Mouse (Mus musculus) midbrain, embryonic 14.5 days (tissue): ENCODE data around the gene Krt4. TPM values are rescaled to one million over a fixed set of nuclear protein-coding genes. Genes with fewer than 3 reads are reported as not detected.

ENCODE experiments used
- ATAC-seq: fragments of 200-750 bp; cut with Nextera tagmentation; 2 replicates; pipeline ENCODE4 v1.8.0; 2017; ENCODE audit warnings: moderate number of reproducible peaks, moderate library complexity; ENCODE audit not compliant: low FRiP score, low TSS enrichment
- DNase-seq: peaks from one replicate; pipeline ENCODE4 v3.0.0-alpha.2; 2015
- H3K27ac ChIP-seq: fragments of 300-500 bp; sonication (generic); replicated peaks from 2 replicates; pipeline ENCODE4 v1.5.1; 2014; ENCODE audit warnings: mild to moderate bottlenecking, low read depth, low read length, moderate library complexity
- H3K27me3 ChIP-seq: fragments of 300-500 bp; sonication (generic); 2 replicates; pipeline ENCODE4 v1.6.1; 2014; ENCODE audit warnings: low read length, control low read depth, mixed read lengths; ENCODE audit not compliant: control insufficient read depth, insufficient read depth
- H3K36me3 ChIP-seq: fragments of 300-500 bp; sonication (generic); 2 replicates; pipeline ENCODE4 v1.6.1; 2014; ENCODE audit warnings: low read length, control low read depth; ENCODE audit not compliant: control insufficient read depth, insufficient read depth
- H3K4me1 ChIP-seq: fragments of 300-500 bp; sonication (generic); 2 replicates; pipeline ENCODE4 v1.6.1; 2014; ENCODE audit warnings: mild to moderate bottlenecking, antibody characterized with exemption, low read length, control low read depth; ENCODE audit not compliant: control insufficient read depth, insufficient read depth
- H3K4me2 ChIP-seq: fragments of 300-500 bp; sonication (generic); 2 replicates; pipeline ENCODE4 v1.6.1; 2014; ENCODE audit warnings: mild to moderate bottlenecking, low read length, moderate library complexity
- H3K4me3 ChIP-seq: fragments of 300-500 bp; sonication (generic); replicated peaks from 2 replicates; pipeline ENCODE4 v1.5.1; 2014; ENCODE audit warnings: low read depth, low read length
- H3K9ac ChIP-seq: fragments of 300-500 bp; sonication (generic); replicated peaks from 2 replicates; pipeline ENCODE4 v1.6.1; 2014; ENCODE audit warnings: mild to moderate bottlenecking, low read length, moderate library complexity
- H3K9me3 ChIP-seq: fragments of 300-500 bp; sonication (generic); 2 replicates; pipeline ENCODE4 v1.6.1; 2016; ENCODE audit warnings: low read length, control low read depth, mixed read lengths; ENCODE audit not compliant: control insufficient read depth
- WGBS: fragments of 180-500 bp; shearing (Covaris S2); extraction: QIAGEN DNeasy Blood & Tissue Kit; methylation state at CpG from one replicate; pipeline ENCODE4 v1.1.7; 2014; 5-methylcytosine and 5-hydroxymethylcytosine counted together
- polyA plus RNA-seq: library from polyadenylated mRNA; unstranded; fragments of >200 nt; fragmentation: Nextera tagmentation; extraction: Ambion mirVana; gene quantifications from 2 replicates; pipeline ENCODE4 v1.2.1, GENCODE M21; 2014

Gene Krt4
- polyA plus RNA-seq, 1 experiment from 2014 or later, result not detected

DNA sequence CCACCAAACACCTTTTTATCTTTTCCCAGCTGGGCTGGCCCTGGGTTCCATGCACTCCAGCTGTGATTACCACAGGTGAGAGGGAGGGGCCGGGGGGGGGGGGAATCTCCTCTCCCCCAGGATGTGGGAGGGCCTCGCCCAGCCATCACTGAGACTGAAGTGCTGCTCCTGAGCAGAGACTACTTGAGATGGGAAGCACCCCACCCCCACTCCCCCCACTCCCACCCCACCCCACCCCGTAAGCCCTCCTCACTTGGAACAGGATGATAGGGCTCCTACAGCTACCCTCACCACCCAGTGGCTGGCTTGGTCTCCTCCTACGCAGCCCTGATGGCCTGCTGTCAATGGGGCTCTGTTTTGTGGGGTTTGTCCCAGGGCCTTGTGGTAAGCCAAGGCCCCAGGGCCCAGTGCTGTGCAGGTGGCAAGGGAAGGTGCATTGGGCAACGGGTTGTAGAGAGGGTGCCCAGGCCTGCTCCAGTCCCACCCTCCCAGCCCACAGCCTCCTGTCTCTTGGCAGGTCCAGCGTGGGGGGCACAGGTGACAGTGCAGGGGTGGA lies 15.8 kb upstream of the Krt4 start, which contains the start of gene Krt79:
Krt79 (minus strand) TSS at position 51 of the 556 bp plus-strand sequence.
- 75% methylated on average over 6 of the region's 6 CpGs for WGBS
- Histone ChIP-seq H3K9ac (no peak within 1 kb of the TSS), H3K4me1 (no peaks in the 10 kb centered on the region), H3K4me3 (no peak within 1 kb of the TSS), H3K4me2 (no peak within 1 kb of the TSS), H3K9me3 (no peaks in the 10 kb centered on the region), H3K27me3 (no peaks in the 10 kb centered on the region), H3K27ac (no peak within 1 kb of the TSS), H3K36me3 (no peaks in the 10 kb centered on the region)
- DNase-seq (no peak), ATAC-seq (no peak)

DNA sequence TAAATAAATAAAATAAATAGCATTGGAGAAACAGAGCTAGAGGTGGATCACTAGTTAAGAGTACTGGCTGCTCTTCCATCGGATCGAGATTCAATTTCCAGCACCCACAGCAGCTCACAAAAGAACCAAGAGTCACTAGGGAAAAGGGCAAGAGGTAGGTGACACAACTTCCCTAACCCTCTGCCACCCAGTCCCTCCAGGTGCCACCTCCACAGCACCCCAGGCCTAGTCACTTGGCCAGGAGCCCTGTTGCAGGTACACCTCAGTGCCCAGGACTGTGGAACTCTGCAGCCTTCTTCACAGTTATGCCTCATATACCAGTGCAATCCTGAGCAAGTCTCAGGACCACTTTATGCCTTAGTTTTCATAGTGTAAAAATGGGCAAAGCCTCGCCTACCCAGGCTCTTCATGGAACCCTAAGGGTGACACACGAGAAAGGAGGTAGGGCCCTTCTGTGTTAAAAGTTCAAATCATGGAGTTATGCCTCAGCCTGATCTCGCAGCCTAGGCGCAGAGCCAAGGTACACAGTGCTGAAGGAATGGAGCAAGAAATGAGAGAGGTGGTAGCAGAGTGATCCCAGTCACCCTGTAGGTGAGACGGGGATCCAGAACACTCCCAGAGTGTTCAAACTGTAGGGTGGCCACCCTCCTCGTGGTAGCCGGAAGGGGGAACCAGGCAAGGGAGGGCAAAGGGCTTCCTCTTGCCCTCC lies 14.2 kb upstream of the Krt4 start:
- no peak overlapping the region for H3K9ac ChIP-seq
- no peaks in the 10 kb centered on the region for H3K9me3 ChIP-seq
- ATAC-seq, result no peak
- H3K4me3 ChIP-seq, result no peak overlapping the region
- H3K4me1 ChIP-seq, result no peaks in the 10 kb centered on the region
- H3K27ac ChIP-seq, result no peak overlapping the region
- WGBS, result 88% methylated on average over 9 of the region's 9 CpGs
- H3K27me3 ChIP-seq, result no peaks in the 10 kb centered on the region
- no peak for DNase-seq
- no peaks in the 10 kb centered on the region for H3K36me3 ChIP-seq
- no peak overlapping the region for H3K4me2 ChIP-seq

DNA sequence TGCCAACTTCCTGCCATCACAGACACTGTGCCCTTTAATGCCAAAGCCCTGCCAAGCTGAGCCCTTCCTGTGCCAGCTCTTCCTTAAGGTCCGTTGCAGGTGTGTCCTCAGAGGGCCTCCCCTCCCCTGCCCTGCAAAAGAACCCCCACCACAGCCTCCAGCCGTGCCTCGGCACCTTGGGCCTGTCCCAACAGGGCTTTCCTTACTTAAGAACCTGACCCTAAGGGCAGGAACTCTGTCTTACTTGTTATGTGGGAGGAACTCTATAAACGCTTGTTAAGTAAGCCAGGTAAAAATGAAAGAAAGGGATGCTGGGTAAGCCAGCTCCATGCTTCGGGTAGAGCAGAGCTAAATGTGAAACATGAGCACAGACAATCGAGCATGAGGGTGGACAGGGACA lies 8.5 kb upstream of the Krt4 start:
- Histone ChIP-seq H3K9me3 (no peaks in the 10 kb centered on the region), H3K9ac (no peak overlapping the region), H3K4me3 (no peak overlapping the region), H3K4me2 (no peak overlapping the region), H3K36me3 (no peaks in the 10 kb centered on the region), H3K27ac (no peak overlapping the region), H3K4me1 (peaks cover 7% of the 10 kb centered on the region; the same call in 1 of the 2 replicates), H3K27me3 (no peaks in the 10 kb centered on the region)
- 82% methylated on average over 6 of the region's 6 CpGs for WGBS
- DNase-seq (no peak), ATAC-seq (no peak)

- Histone ChIP-seq H3K9me3 (no peaks in the 10 kb centered on the region), H3K4me2 (peak overlapping the region; percentile 36), H3K9ac (0 out of 2 replicates have a peak overlapping the region, but pooled peaks have one; percentile 6), H3K36me3 (no peaks in the 10 kb centered on the region), H3K27me3 (no peaks in the 10 kb centered on the region), H3K4me3 (0 out of 2 replicates have a peak overlapping the region, but pooled peaks have one; percentile 7), H3K27ac (no peak overlapping the region), H3K4me1 (peaks cover 7% of the 10 kb centered on the region; the same call in 1 of the 2 replicates)
- 5% methylated on average over 17 of the region's 17 CpGs for WGBS
- ATAC-seq, result no peak
- DNase-seq, result peak; percentile 17
These were observed 5.1 kb upstream of the Krt4 start for GRCm38 (mm10) chr15:101929666-101930065.

- WGBS, result 23% methylated on average over 9 of the region's 9 CpGs
These were observed 4.6 kb upstream of the Krt4 start for GRCm38 (mm10) chr15:101929087-101929486.

GRCm38 (mm10) chr15:101927340-101928080 lies 3.0 kb upstream of the Krt4 start:
- Histone ChIP-seq H3K4me2 (no peak overlapping the region), H3K27me3 (no peaks in the 10 kb centered on the region), H3K9ac (no peak overlapping the region), H3K9me3 (no peaks in the 10 kb centered on the region), H3K4me3 (no peak overlapping the region), H3K27ac (no peak overlapping the region), H3K36me3 (no peaks in the 10 kb centered on the region), H3K4me1 (peaks cover 7% of the 10 kb centered on the region; the same call in 1 of the 2 replicates)
- DNase-seq, result no peak
- WGBS, result 62% methylated on average over 12 of the region's 12 CpGs
- no peak for ATAC-seq

More at GRCm38 (mm10) chr15:101929087-101929486, 4.6 kb upstream of the Krt4 start:
- Histone ChIP-seq H3K27ac (no peak overlapping the region), H3K4me3 (no peak overlapping the region), H3K9me3 (no peaks in the 10 kb centered on the region), H3K36me3 (no peaks in the 10 kb centered on the region), H3K4me2 (no peak overlapping the region), H3K9ac (no peak overlapping the region), H3K27me3 (no peaks in the 10 kb centered on the region), H3K4me1 (peaks cover 7% of the 10 kb centered on the region; the same call in 1 of the 2 replicates)
- no peak for DNase-seq
- ATAC-seq, result no peak

DNA sequence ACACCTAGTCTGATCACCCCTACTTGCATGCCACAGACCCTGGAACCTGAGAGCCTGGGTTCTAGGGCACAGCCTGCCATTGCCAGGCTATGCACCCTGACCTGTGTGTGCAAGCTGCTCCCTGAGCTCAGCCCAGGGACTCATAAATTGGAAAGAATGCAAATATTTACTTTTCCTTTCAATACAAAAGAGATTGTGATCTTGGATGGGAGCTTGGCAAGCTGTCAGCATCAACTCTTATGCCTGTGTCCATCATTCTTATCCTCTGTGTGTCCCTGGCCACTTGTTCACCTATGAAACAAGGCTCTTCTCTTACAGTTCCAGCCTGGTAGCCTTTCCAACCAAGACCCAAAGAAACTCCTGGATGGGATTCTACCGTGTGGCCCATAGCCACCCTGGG lies 506 bp upstream of the Krt4 start:
- H3K4me3 ChIP-seq, result no peak overlapping the region
- ATAC-seq (no peak), DNase-seq (no peak)
- no peaks in the 10 kb centered on the region for H3K27me3 ChIP-seq
- no peak overlapping the region for H3K4me2 ChIP-seq
- no peaks in the 10 kb centered on the region for H3K9me3 ChIP-seq
- H3K36me3 ChIP-seq, result no peaks in the 10 kb centered on the region
- H3K27ac ChIP-seq, result no peak overlapping the region
- WGBS, result 91% methylated on average over 1 of the region's 1 CpGs
- no peak overlapping the region for H3K9ac ChIP-seq
- peaks cover 4% of the 10 kb centered on the region; the same call in 1 of the 2 replicates for H3K4me1 ChIP-seq

GRCm38 (mm10) chr15:101922296-101922695 lies 2.2 kb downstream of the Krt4 start:
- WGBS, result 89% methylated on average over 2 of the region's 2 CpGs
- no peaks in the 10 kb centered on the region for H3K4me1 ChIP-seq
- no peaks in the 10 kb centered on the region for H3K36me3 ChIP-seq
- no peaks in the 10 kb centered on the region for H3K27me3 ChIP-seq
- H3K9me3 ChIP-seq, result no peaks in the 10 kb centered on the region
- DNase-seq (no peak), ATAC-seq (no peak)
- H3K27ac ChIP-seq, result no peak overlapping the region
- no peak overlapping the region for H3K4me2 ChIP-seq
- H3K9ac ChIP-seq, result no peak overlapping the region
- no peak overlapping the region for H3K4me3 ChIP-seq
